Mouse (Mus musculus): Measurements from ENCODE around the gene Rab35.

- no peak for TF ChIP-seq CTCF (IDR thresholded peaks at IDR 0.05; ENCODE audit: low read depth, low read length)
- TF ChIP-seq POLR2A (IDR thresholded peaks at IDR 0.05; ENCODE audit: borderline replicate concordance, low read depth, low read length): no peak
Measured at GRCm38 (mm10) chr5:115585616-115586015, 46.1 kb upstream of the Rab35 start.

Measured in bone marrow macrophage, adult 2 months (primary cell).